Mouse (Mus musculus) megakaryocyte, embryonic 14.5 days (primary cell): ENCODE results near the gene Gm21983. TPM values are rescaled to one million over a fixed set of nuclear protein-coding genes. Genes with fewer than 3 reads are reported as not detected.

Experiments
- H3K27me3 ChIP-seq: replicated peaks from 2 replicates; pipeline ENCODE3; 2012; ENCODE audit warnings: inconsistent platforms
- H3K36me3 ChIP-seq: replicated peaks from 2 replicates; pipeline ENCODE3; 2012; ENCODE audit warnings: low read length, inconsistent platforms, mixed read lengths
- H3K4me1 ChIP-seq: 2 replicates; pipeline ENCODE4 v1.6.1; 2012; ENCODE audit warnings: inconsistent platforms
- H3K4me3 ChIP-seq: replicated peaks from 2 replicates; pipeline ENCODE3; 2012; ENCODE audit warnings: moderate library complexity, mild to moderate bottlenecking, inconsistent platforms
- H3K9me3 ChIP-seq: 2 replicates; pipeline ENCODE4 v1.6.1; 2012; ENCODE audit warnings: inconsistent platforms
- FLI1 ChIP-seq: IDR thresholded peaks from 2 replicates; pipeline ENCODE4 v1.6.1; 2012; ENCODE audit warnings: low read length, inconsistent platforms, mixed read lengths
- GATA1 ChIP-seq: IDR thresholded peaks from 3 replicates; pipeline ENCODE4 v1.6.1; 2012; ENCODE audit warnings: mixed read lengths, low read length, inconsistent platforms, borderline replicate concordance
- polyA plus RNA-seq: library from polyadenylated mRNA; stranded (reverse); fragments of >175 nt; gene quantifications from 2 replicates; pipeline ENCODE4 v1.2.3, GENCODE M21; 2012; ENCODE audit warnings: low replicate concordance; ENCODE audit not compliant: insufficient read depth

Gm21983 gene
- polyA plus RNA-seq, 1 experiment: not detected

- no peaks in the 10 kb centered on the region for H3K9me3 ChIP-seq
- peaks cover 4% of the 10 kb centered on the region for H3K27me3 ChIP-seq
- no peaks in the 10 kb centered on the region for H3K36me3 ChIP-seq
- H3K4me1 ChIP-seq: no peaks in the 10 kb centered on the region
- no peak overlapping the region for H3K4me3 ChIP-seq
- TF ChIP-seq FLI1: no peak
- no peak for TF ChIP-seq GATA1
These were observed 56.5 kb downstream of the Gm21983 start for GRCm38 (mm10) chr7:27124305-27124832.

- Histone ChIP-seq H3K4me1 (no peaks in the 10 kb centered on the region), H3K4me3 (no peak within 1 kb of the TSS), H3K36me3 (no peaks in the 10 kb centered on the region), H3K9me3 (no peaks in the 10 kb centered on the region), H3K27me3 (peaks cover 2% of the 10 kb centered on the region)
- TF ChIP-seq GATA1 (no peak), FLI1 (no peak)
These were observed 61.2 kb downstream of the Gm21983 start, which contains the start of gene Cyp2f2 for GRCm38 (mm10) chr7:27119676-27120075. Gene Cyp2f2 (plus strand): TSS chr7:27119909.

Other genes with a start within 250 kb of the Gm21983 start
- not detected in 2 replicates for gene Cyp2a22, start 241.7 kb downstream of the Gm21983 start, polyA plus RNA-seq
- not detected in 2 replicates for gene Cyp2a12, start 152.0 kb downstream of the Gm21983 start, polyA plus RNA-seq
- not detected in 2 replicates for gene Cyp2f2, start 61.2 kb downstream of the Gm21983 start, polyA plus RNA-seq
- not detected in 2 replicates for gene Cyp2t4, start 27.4 kb downstream of the Gm21983 start, polyA plus RNA-seq
- gene Egln2, start 14.3 kb downstream of the Gm21983 start, polyA plus RNA-seq: 75.2 and 107 TPM in 2 replicates
- 400 and 700 TPM in 2 replicates for gene Rab4b, start 2.2 kb downstream of the Gm21983 start, polyA plus RNA-seq
- not detected in 2 replicates for gene Mia, start 71 bp upstream of the Gm21983 start, polyA plus RNA-seq
- gene BC024978, start 14.7 kb upstream of the Gm21983 start, polyA plus RNA-seq: 1.0 and 2.3 TPM in 2 replicates
- gene Snrpa, start 15.2 kb upstream of the Gm21983 start, polyA plus RNA-seq: 467 and 2,125 TPM in 2 replicates
- gene Itpkc, start 47.6 kb upstream of the Gm21983 start, polyA plus RNA-seq: 1.0 and 3.0 TPM in 2 replicates
- gene Coq8b, start 51.9 kb upstream of the Gm21983 start, polyA plus RNA-seq: 45.5 and 46.3 TPM in 2 replicates
- 2.0 and 2.4 TPM in 2 replicates for gene Numbl, start 77.3 kb upstream of the Gm21983 start, polyA plus RNA-seq
- gene Ltbp4, start 156.6 kb upstream of the Gm21983 start, polyA plus RNA-seq: 0.28 TPM in 1 of 2 replicates, not detected in the other
- gene Shkbp1, start 174.9 kb upstream of the Gm21983 start, polyA plus RNA-seq: 214 and 344 TPM in 2 replicates
- gene Gm20479, start 176.3 kb upstream of the Gm21983 start, polyA plus RNA-seq: 1.4 and 7.6 TPM in 2 replicates